Mouse (Mus musculus) CD8-positive naive resting alpha-beta T cell, adult 57 days (primary cell): ENCODE measurements around the gene Ctsr. TPM values are rescaled to one million over a fixed set of nuclear protein-coding genes. Genes with fewer than 3 reads are reported as not detected.

ENCODE experiments used
- total RNA-seq: library from RNA; stranded (reverse); gene quantifications from one replicate; pipeline ENCODE4 v1.2.4, GENCODE M21; 2023

Gene Ctsr
- total RNA-seq = not detected

GRCm38 (mm10) chr13:61164156-61164555, at the start of gene Ctsr:
Ctsr (minus strand) TSS chr13:61164256.

GRCm38 (mm10) chr13:61203310-61203709, 39.3 kb upstream of the Ctsr start, which contains the start of gene Cts6:
Cts6 (minus strand) TSS chr13:61203410.

Other genes with a start within 250 kb of the Ctsr start
- not detected for gene Gm49393, start 228.7 kb downstream of the Ctsr start, total RNA-seq
- gene Gm49391, start 227.7 kb downstream of the Ctsr start, total RNA-seq = not detected
- gene Ctla2a, start 227.6 kb downstream of the Ctsr start, total RNA-seq = 65.3 TPM
- gene Tpbpa, start 222.3 kb downstream of the Ctsr start, total RNA-seq = not detected
- not detected for gene Ctsj, start 158.3 kb downstream of the Ctsr start, total RNA-seq
- gene Ctsq, start 123.6 kb downstream of the Ctsr start, total RNA-seq = not detected
- gene Cts6, start 39.2 kb upstream of the Ctsr start, total RNA-seq = not detected
- gene Cts8, start 91.1 kb upstream of the Ctsr start, total RNA-seq = not detected
- not detected for gene Gm49398, start 124.6 kb upstream of the Ctsr start, total RNA-seq
- gene Cts7, start 193.9 kb upstream of the Ctsr start, total RNA-seq = not detected